Mouse (Mus musculus) layer of hippocampus, adult 8-10 months (tissue): ENCODE data around the gene Clec2g. TPM values are rescaled to one million over a fixed set of nuclear protein-coding genes. Genes with fewer than 3 reads are reported as not detected.

Source experiments
- DNase-seq, 2 experiments: peaks; one replicate each; pipeline ENCODE4 v3.0.0; 2022; ENCODE audit warnings: low spot score in 2 of 2
- microRNA-seq, 2 experiments: library from miRNA; unstranded; fragments of <30 nt; microRNA quantifications; one replicate each; pipeline ENCODE4 v1.2.0; 2022
- total RNA-seq, 4 experiments: library from RNA; stranded (reverse); gene quantifications; 2 replicates each; pipeline ENCODE4 v1.2.4; 2022

Gene Clec2g
- total RNA-seq, 4 experiments from 2014 or later: 0.69 to 1.0 TPM; not detected in 2

GRCm38 (mm10) chr6:129012966-129013365 is 78.8 kb downstream of the Clec2g start:
- DNase-seq: no peak

- DNase-seq: no peak
Measured at GRCm38 (mm10) chr6:129013762-129014276, 79.6 kb downstream of the Clec2g start.

GRCm38 (mm10) chr6:129014399-129014798 is 80.2 kb downstream of the Clec2g start:
- no peak for DNase-seq

- DNase-seq: no peak
Measured at GRCm38 (mm10) chr6:129027451-129028248, 93.5 kb downstream of the Clec2g start.

GRCm38 (mm10) chr6:129030175-129030824 is 96.1 kb downstream of the Clec2g start:
- DNase-seq: no peak

- no peak for DNase-seq
Measured at GRCm38 (mm10) chr6:129030964-129031363, 96.8 kb downstream of the Clec2g start.

- no peak for DNase-seq
Measured at GRCm38 (mm10) chr6:129033397-129033796, 99.2 kb downstream of the Clec2g start.

Small RNA genes lying within 50 kb of the gene (microRNA-seq; reads per million reads assigned to microRNA genes)
- gene Gm27336 (0 reads per million in 2 experiments), gene Mir7649 (0 reads per million in 2 experiments)

Other genes with a start within 250 kb of the Clec2g start
- under 1 TPM in 2 of 4 experiments, not detected in 2; 0.52 to 0.66 TPM for gene Klrb1, start 211.3 kb upstream of the Clec2g start, total RNA-seq
- under 1 TPM in 2 of 4 experiments, not detected in 2; 0.12 to 0.25 TPM for gene Klrb1c, start 145.2 kb upstream of the Clec2g start, total RNA-seq
- 1 to 10 TPM in 1 of 4 experiments, not detected in 3; 1.1 TPM for gene Gm44511, start 108.1 kb upstream of the Clec2g start, total RNA-seq
- gene Klrb1b, start 108.0 kb upstream of the Clec2g start, total RNA-seq: 1 to 10 TPM in 1 of 4 experiments, under 1 TPM in 1, not detected in 2; 0.40 to 1.3 TPM
- gene Clec2i, start 46.8 kb upstream of the Clec2g start, total RNA-seq: not detected
- gene BC035044, start 43.3 kb upstream of the Clec2g start, total RNA-seq: 1 to 10 TPM; 2.0 to 2.9 (median 2.1) TPM
- gene Klrb1f, start 111.5 kb downstream of the Clec2g start, total RNA-seq: not detected
- not detected for gene Clec2e, start 166.5 kb downstream of the Clec2g start, total RNA-seq
- gene Clec2d, start 246.2 kb downstream of the Clec2g start, total RNA-seq: 1 to 10 TPM; 6.9 to 9.8 (median 8.9) TPM